Mouse (Mus musculus): ENCODE measurements around the gene Hprt. TPM values are rescaled to one million over a fixed set of nuclear protein-coding genes. Genes with fewer than 3 reads are reported as not detected.

The Hprt gene
- polyA plus RNA-seq, 1 experiment from 2014 or later = 80.2 TPM

- no peak overlapping the region for H3K9ac ChIP-seq
- no peak overlapping the region for H3K4me3 ChIP-seq
- ATAC-seq (replicated peaks) = no peak
- no peaks in the 10 kb centered on the region for H3K9me3 ChIP-seq
- no peaks in the 10 kb centered on the region for H3K27me3 ChIP-seq (replicated peaks)
- no peaks in the 10 kb centered on the region; the same call in 1 of the 2 replicates for H3K4me1 ChIP-seq
- H3K27ac ChIP-seq = no peak overlapping the region
- WGBS = 73% methylated on average over 2 of the region's 2 CpGs
- H3K36me3 ChIP-seq (replicated peaks) = no peaks in the 10 kb centered on the region
- H3K4me2 ChIP-seq = no peak overlapping the region
These were observed 59.0 kb downstream of the Hprt start for GRCm38 (mm10) chrX:53046911-53047310.

- Histone ChIP-seq H3K27me3 (replicated peaks) (no peaks in the 10 kb centered on the region; the same call in 1 of the 2 replicates), H3K36me3 (replicated peaks) (no peaks in the 10 kb centered on the region), H3K4me3 (no peak overlapping the region), H3K9me3 (no peaks in the 10 kb centered on the region), H3K4me1 (no peaks in the 10 kb centered on the region; the same call in 1 of the 2 replicates), H3K4me2 (no peak overlapping the region), H3K27ac (no peak overlapping the region), H3K9ac (no peak overlapping the region)
- WGBS = 37% methylated on average over 4 of the region's 4 CpGs
- no peak for ATAC-seq (replicated peaks)
These were observed 61.3 kb downstream of the Hprt start for GRCm38 (mm10) chrX:53049196-53049595.

GRCm38 (mm10) chrX:53050353-53050752, 62.4 kb downstream of the Hprt start:
- 24% methylated on average over 9 of the region's 9 CpGs for WGBS
- H3K9me3 ChIP-seq = no peaks in the 10 kb centered on the region
- H3K36me3 ChIP-seq (replicated peaks) = no peaks in the 10 kb centered on the region
- no peak overlapping the region for H3K4me3 ChIP-seq
- H3K4me2 ChIP-seq = peak overlapping the region; percentile 38
- no peaks in the 10 kb centered on the region; the same call in 1 of the 2 replicates for H3K27me3 ChIP-seq (replicated peaks)
- no peaks in the 10 kb centered on the region; the same call in 1 of the 2 replicates for H3K4me1 ChIP-seq
- H3K9ac ChIP-seq = no peak overlapping the region
- H3K27ac ChIP-seq = no peak overlapping the region
- no peak for ATAC-seq (replicated peaks)

GRCm38 (mm10) chrX:53052652-53053500, 64.9 kb downstream of the Hprt start:
- 20% methylated on average over 13 of the region's 13 CpGs for WGBS
- H3K4me2 ChIP-seq = peak overlapping the region; percentile 8; the same call in 1 of the 2 replicates
- H3K9me3 ChIP-seq = no peaks in the 10 kb centered on the region

GRCm38 (mm10) chrX:53053885-53054284, 65.9 kb downstream of the Hprt start:
- Histone ChIP-seq H3K4me3 (no peak overlapping the region), H3K4me2 (no peak overlapping the region), H3K9me3 (no peaks in the 10 kb centered on the region), H3K4me1 (no peaks in the 10 kb centered on the region; the same call in 1 of the 2 replicates), H3K36me3 (replicated peaks) (no peaks in the 10 kb centered on the region), H3K9ac (no peak overlapping the region), H3K27me3 (replicated peaks) (peaks cover 3% of the 10 kb centered on the region; the same call in 1 of the 2 replicates), H3K27ac (no peak overlapping the region)
- WGBS = 67% methylated on average over 5 of the region's 5 CpGs
- ATAC-seq (replicated peaks) = no peak

More at GRCm38 (mm10) chrX:53052652-53053500, 64.9 kb downstream of the Hprt start:
- H3K27ac ChIP-seq = no peak overlapping the region
- no peak for ATAC-seq (replicated peaks)
- peaks cover 2% of the 10 kb centered on the region; the same call in 1 of the 2 replicates for H3K27me3 ChIP-seq (replicated peaks)
- H3K36me3 ChIP-seq (replicated peaks) = no peaks in the 10 kb centered on the region
- H3K9ac ChIP-seq = no peak overlapping the region
- H3K4me3 ChIP-seq = no peak overlapping the region
- no peaks in the 10 kb centered on the region; the same call in 1 of the 2 replicates for H3K4me1 ChIP-seq

- Histone ChIP-seq H3K9ac (no peak overlapping the region), H3K4me2 (peak overlapping the region; percentile 71), H3K4me3 (peak overlapping the region; percentile 50), H3K4me1 (no peaks in the 10 kb centered on the region; the same call in 1 of the 2 replicates), H3K27me3 (replicated peaks) (peaks cover 3% of the 10 kb centered on the region; the same call in 1 of the 2 replicates), H3K27ac (no peak overlapping the region), H3K9me3 (no peaks in the 10 kb centered on the region), H3K36me3 (replicated peaks) (no peaks in the 10 kb centered on the region)
- no peak for ATAC-seq (replicated peaks)
- 21% methylated on average over 9 of the region's 9 CpGs for WGBS
These were observed 67.8 kb downstream of the Hprt start for GRCm38 (mm10) chrX:53055771-53056170.

- WGBS = 31% methylated on average over 33 of the region's 33 CpGs
- Histone ChIP-seq H3K4me2 (peak overlapping the region; percentile 71), H3K27me3 (replicated peaks) (peaks cover 3% of the 10 kb centered on the region; the same call in 1 of the 2 replicates), H3K9ac (peak overlapping the region; percentile 44), H3K9me3 (no peaks in the 10 kb centered on the region), H3K4me3 (peak overlapping the region; percentile 50), H3K36me3 (replicated peaks) (no peaks in the 10 kb centered on the region), H3K27ac (peak overlapping the region; percentile 63), H3K4me1 (no peaks in the 10 kb centered on the region; the same call in 1 of the 2 replicates)
- ATAC-seq (replicated peaks) = peak; percentile 65
These were observed 68.7 kb downstream of the Hprt start for GRCm38 (mm10) chrX:53056627-53057026.

- no peaks in the 10 kb centered on the region for H3K9me3 ChIP-seq
- no peaks in the 10 kb centered on the region; the same call in 1 of the 2 replicates for H3K4me1 ChIP-seq
- peak; percentile 93 for ATAC-seq (replicated peaks)
- peak overlapping the region; percentile 63 for H3K27ac ChIP-seq
- 16% methylated on average over 36 of the region's 42 CpGs for WGBS
- peak overlapping the region; percentile 50 for H3K4me3 ChIP-seq
- no peaks in the 10 kb centered on the region for H3K36me3 ChIP-seq (replicated peaks)
- peak overlapping the region; percentile 44 for H3K9ac ChIP-seq
- H3K27me3 ChIP-seq (replicated peaks) = peaks cover 3% of the 10 kb centered on the region; the same call in 1 of the 2 replicates
- H3K4me2 ChIP-seq = peak overlapping the region; percentile 71
These were observed 69.3 kb downstream of the Hprt start for GRCm38 (mm10) chrX:53057054-53057759.

GRCm38 (mm10) chrX:53057760-53058090, 69.8 kb downstream of the Hprt start:
- peak overlapping the region; percentile 71 for H3K4me2 ChIP-seq
- no peaks in the 10 kb centered on the region for H3K36me3 ChIP-seq (replicated peaks)
- WGBS = 32% methylated on average over 6 of the region's 6 CpGs
- H3K4me3 ChIP-seq = peak overlapping the region; percentile 50
- ATAC-seq (replicated peaks) = no peak
- no peak overlapping the region for H3K9ac ChIP-seq
- peaks cover 3% of the 10 kb centered on the region; the same call in 1 of the 2 replicates for H3K27me3 ChIP-seq (replicated peaks)
- H3K9me3 ChIP-seq = no peaks in the 10 kb centered on the region
- H3K4me1 ChIP-seq = no peaks in the 10 kb centered on the region; the same call in 1 of the 2 replicates
- 0 out of 2 replicates have a peak overlapping the region, but pooled peaks have one; percentile 63 for H3K27ac ChIP-seq

GRCm38 (mm10) chrX:53058459-53059280, 70.7 kb downstream of the Hprt start:
- no peak for ATAC-seq (replicated peaks)

GRCm38 (mm10) chrX:53059426-53060007, 71.6 kb downstream of the Hprt start:
- H3K4me1 ChIP-seq = no peaks in the 10 kb centered on the region; the same call in 1 of the 2 replicates
- no peak overlapping the region for H3K4me3 ChIP-seq
- no peaks in the 10 kb centered on the region for H3K9me3 ChIP-seq
- no peak overlapping the region for H3K4me2 ChIP-seq
- H3K9ac ChIP-seq = no peak overlapping the region
- no peak for ATAC-seq (replicated peaks)
- 36% methylated on average over 11 of the region's 11 CpGs for WGBS
- no peak overlapping the region for H3K27ac ChIP-seq
- H3K36me3 ChIP-seq (replicated peaks) = no peaks in the 10 kb centered on the region
- peaks cover 3% of the 10 kb centered on the region; the same call in 1 of the 2 replicates for H3K27me3 ChIP-seq (replicated peaks)

More at GRCm38 (mm10) chrX:53058459-53059280, 70.7 kb downstream of the Hprt start:
- WGBS = 16% methylated on average over 33 of the region's 33 CpGs
- no peaks in the 10 kb centered on the region; the same call in 1 of the 2 replicates for H3K4me1 ChIP-seq
- H3K27ac ChIP-seq = no peak overlapping the region
- peaks cover 3% of the 10 kb centered on the region; the same call in 1 of the 2 replicates for H3K27me3 ChIP-seq (replicated peaks)
- no peak overlapping the region for H3K9ac ChIP-seq
- H3K4me2 ChIP-seq = peak overlapping the region; percentile 71
- peak overlapping the region; percentile 12; the same call in 1 of the 2 replicates for H3K4me3 ChIP-seq
- H3K9me3 ChIP-seq = no peaks in the 10 kb centered on the region
- H3K36me3 ChIP-seq (replicated peaks) = no peaks in the 10 kb centered on the region

Data from midbrain, embryonic 15.5 days (tissue).